Mouse (Mus musculus) lung, postnatal 0 days (tissue): ENCODE data around the gene 2310022B05Rik.

ENCODE experiments used
- CTCF ChIP-seq: IDR thresholded peaks from 2 replicates; pipeline ENCODE4 v1.5.1; 2016; ENCODE audit warnings: antibody characterized with exemption, mild to moderate bottlenecking
- EP300 ChIP-seq: IDR thresholded peaks from 2 replicates; pipeline ENCODE4 v1.6.1; 2016; ENCODE audit warnings: antibody characterized with exemption, mild to moderate bottlenecking, control low read depth

GRCm38 (mm10) chr8:124621255-124621654, 41.9 kb downstream of the 2310022B05Rik start:
- no peak for TF ChIP-seq CTCF
- no peak for TF ChIP-seq EP300
